Mouse (Mus musculus): Measurements from ENCODE around the gene Cx3cl1.

GRCm38 (mm10) chr8:94803551-94803950 lies 31.7 kb downstream of the Cx3cl1 start:
- TF ChIP-seq MAFK (IDR thresholded peaks at IDR 0.05; ENCODE audit: insufficient read depth, low read depth, low read length): no peak
- TF ChIP-seq ZC3H11A (IDR thresholded peaks at IDR 0.05; ENCODE audit: borderline replicate concordance, low read depth, low read length): no peak
- no peak for TF ChIP-seq HCFC1 (IDR thresholded peaks at IDR 0.05; ENCODE audit: borderline replicate concordance, insufficient read depth, low read length)

Measured in ES-E14 (cell line).